Mouse (Mus musculus) right cerebral cortex, postnatal 10 days (tissue): ENCODE measurements at regions not wholly inside any gene's neighbourhood (a gene's known extent, or its start where the extent isn't known, plus 50 kb on each side); places are given as distances from the start of the nearest gene placed in this dataset.

Experiments
- DNase-seq, 2 experiments: peaks; one replicate each; pipeline ENCODE4 v3.0.0; 2021; ENCODE audit warnings: low spot score in 2 of 2

DNA sequence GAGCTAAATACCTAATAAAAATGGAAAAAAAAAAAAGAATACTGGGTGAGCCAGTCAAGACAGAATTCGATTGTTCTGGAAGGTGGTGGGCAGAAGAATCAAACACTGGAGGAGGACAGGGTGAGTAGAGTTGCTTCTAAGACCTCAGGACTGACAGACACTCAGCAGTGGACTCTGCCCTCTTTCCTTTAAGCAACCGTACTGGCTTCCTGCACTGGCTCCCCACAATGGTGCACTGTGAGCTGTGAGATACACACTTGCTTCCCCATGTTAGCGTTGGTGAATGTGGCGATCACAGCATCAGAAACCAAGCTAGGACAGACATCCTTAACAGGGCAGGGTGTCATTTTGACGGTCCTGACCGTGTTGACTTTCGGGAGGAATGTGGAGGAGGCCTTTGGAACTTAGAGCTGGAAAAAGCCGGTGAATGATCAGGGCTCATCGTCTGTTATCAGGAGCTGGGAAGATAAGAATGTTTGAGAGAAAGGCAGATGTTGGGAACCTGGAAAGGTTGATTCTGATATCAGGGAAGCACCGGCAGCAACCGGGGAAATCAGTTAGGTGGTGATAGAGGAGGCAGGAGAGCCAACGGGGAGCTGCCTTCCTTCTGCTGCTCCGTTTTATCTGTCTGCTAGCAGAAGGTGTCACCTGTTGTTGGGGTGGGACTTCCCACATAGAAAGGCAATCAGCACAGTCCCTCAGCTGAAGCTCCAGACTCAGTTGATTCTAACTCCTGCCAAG is 254.8 kb downstream of the Ajap1 start:
- no peak for DNase-seq

GRCm38 (mm10) chr4:153224618-153225177 is 257.9 kb downstream of the Ajap1 start:
- no peak for DNase-seq

- DNase-seq = no peak
Measured at GRCm38 (mm10) chr4:153223019-153223418, 259.6 kb downstream of the Ajap1 start.

DNA sequence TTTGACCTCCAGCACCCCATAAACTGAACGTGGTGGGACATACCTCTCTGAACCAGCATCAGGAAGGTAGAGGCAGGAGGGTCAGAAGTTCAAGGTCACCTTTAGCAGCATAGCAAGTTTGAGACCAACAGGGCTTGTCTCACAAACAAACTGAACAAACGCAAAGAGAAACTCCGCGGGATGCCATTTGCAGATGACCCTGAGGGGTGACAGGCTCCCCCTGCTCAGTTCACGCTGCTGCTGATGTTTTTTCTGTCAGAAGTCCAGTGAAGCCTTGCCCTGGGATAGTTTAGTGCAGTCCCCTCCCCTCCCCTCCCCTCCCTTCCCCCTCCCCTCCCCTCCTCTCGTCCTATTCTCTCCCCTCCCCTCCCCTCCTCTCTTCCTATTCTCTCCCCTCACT is 262.1 kb downstream of the Ajap1 start:
- no peak for DNase-seq

DNA sequence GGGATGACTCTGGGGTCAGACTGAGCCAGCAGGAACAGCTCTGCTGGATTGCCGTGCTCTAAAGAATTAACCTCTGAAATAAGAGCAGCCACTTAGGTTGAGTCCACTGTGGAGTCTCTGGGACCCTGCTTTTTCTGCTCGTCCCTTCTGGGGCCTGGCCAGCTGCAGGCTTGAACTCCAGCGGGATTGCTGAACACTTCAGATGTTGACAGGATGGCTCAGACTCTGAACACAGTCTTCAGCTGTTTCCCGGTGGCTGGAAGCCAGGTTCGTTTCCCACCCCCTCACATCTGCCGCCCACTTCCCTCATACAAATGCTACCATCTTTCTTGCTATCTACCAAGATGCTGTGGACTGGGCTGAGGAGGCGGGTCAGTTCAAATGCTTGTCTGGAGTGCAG is 262.5 kb downstream of the Ajap1 start:
- DNase-seq = peak; percentile 43 to 64

GRCm38 (mm10) chr4:153217541-153217980 is 265.1 kb downstream of the Ajap1 start:
- DNase-seq = no peak

- no peak for DNase-seq
Measured at GRCm38 (mm10) chr4:153212095-153212494, 270.5 kb downstream of the Ajap1 start.

- DNase-seq = no peak
Measured at GRCm38 (mm10) chr4:153208822-153209221, 273.8 kb downstream of the Ajap1 start.

DNA sequence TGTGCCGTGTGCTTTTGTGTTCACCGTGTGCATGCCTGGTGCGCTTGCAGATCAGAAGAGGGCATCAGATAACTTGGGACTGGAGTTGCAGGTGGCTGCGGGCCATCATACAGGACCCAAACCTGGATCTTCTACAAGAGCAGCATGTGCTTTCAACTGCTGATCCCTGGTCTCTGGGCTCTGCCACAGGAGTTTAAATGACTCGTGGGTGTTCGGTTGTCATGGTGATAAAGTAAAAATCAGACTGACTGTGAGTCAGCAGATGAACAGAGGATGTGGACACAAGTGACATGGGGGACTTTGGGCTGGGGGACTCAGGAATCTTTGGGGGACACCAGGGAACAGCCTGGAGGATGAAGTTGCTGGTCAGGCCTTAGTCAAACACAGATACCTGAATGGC is 274.4 kb downstream of the Ajap1 start:
- no peak for DNase-seq

GRCm38 (mm10) chr4:153207578-153208102 is 275.0 kb downstream of the Ajap1 start:
- DNase-seq = no peak

GRCm38 (mm10) chr4:153206789-153207457 is 275.7 kb downstream of the Ajap1 start:
- no peak for DNase-seq

DNA sequence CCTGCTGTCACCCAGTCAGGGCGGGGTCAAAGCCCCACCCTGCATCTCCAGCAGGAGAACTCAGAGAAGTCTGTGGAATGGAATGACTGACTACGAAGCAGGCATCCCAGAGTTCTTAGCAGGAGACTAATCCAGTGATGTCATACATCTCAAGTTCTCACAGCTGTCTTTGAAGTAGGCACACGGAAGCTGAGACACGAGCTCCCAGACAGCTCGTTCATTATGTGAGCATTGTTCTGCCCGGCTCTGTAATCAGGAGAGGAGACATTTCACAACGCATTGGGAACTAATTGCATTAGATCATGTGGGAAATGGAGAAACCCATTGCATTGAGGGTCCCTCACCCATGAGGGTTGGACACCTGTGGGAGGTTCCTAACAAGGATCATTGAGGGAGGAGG is 277.8 kb downstream of the Ajap1 start:
- no peak for DNase-seq

DNA sequence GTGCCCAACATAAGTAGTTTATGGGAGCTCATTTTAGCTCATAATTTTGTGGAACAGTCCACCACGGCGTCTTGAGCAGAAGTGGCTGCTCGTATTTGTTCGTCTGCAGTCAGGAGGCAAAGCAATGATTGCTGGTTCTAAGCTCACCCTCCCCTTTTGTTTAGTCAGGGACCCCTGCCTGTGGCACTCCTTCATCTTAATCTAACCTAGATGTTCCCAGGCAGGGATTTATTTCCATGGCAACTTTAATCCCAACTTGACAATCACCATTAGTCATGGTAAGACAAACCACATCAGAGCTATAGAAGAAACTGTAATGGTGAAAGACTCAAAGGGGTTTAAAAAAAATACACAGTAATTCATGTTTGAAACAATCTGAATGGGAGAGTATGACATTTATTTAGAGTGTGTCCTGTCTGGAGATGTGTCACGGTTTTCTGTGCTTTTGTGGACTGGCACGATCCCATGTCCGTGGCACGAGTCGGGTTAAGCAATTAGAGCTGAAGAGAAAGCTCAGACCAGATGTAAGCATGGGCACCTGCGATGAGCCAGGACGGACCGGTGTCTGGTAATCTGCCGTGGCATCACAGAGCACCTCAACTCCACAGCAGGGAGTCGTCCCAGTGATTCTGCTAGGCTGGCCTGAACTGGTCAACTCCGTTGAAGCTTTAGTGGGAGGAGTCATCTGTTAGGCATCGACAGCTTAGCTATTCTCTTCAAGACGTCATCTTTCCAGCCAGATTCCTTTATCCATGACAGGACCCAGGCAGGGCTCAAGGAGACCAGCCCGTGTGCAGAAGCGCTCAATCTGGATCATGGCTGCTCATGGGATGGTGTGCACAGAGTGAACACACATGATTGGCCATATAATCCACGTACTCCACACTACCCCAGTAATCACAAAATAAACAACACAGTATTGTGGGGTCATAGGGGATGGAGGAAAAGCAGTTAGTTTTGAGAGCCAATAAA is 281.5 kb downstream of the Ajap1 start:
- no peak for DNase-seq

GRCm38 (mm10) chr4:153189485-153189884 is 293.1 kb downstream of the Ajap1 start:
- no peak for DNase-seq

- DNase-seq = no peak
Measured at GRCm38 (mm10) chr4:153188504-153189031, 294.0 kb downstream of the Ajap1 start.

GRCm38 (mm10) chr4:153187959-153188503 is 294.6 kb downstream of the Ajap1 start:
- no peak for DNase-seq

DNA sequence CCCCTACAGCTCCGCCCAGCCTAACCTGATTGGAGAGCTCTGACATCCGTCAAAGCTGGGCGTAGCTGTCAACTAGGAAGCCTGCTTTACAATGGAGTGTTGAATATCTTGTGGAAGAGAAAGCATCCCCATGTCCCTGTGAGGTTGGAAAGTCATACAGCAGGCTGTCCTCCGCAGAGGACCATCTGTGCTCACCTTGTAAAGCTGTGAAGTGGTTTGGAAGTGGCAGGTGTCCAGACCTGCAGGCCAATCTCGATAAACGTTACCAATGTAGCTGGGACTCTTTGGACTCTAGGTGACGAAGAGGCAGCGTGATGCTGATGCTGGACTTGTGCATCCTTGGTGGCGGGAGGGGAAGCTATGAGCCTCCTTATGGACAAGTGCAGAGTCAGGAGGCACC is 305.1 kb downstream of the Ajap1 start:
- no peak for DNase-seq

GRCm38 (mm10) chr4:153175660-153176059 is 307.0 kb downstream of the Ajap1 start:
- peak in 1 of 2 experiments; percentile 51 for DNase-seq

- no peak for DNase-seq
Measured at GRCm38 (mm10) chr4:153175077-153175476, 307.5 kb downstream of the Ajap1 start.

- no peak for DNase-seq
Measured at GRCm38 (mm10) chr4:153169991-153170390, 312.6 kb downstream of the Ajap1 start.

DNA sequence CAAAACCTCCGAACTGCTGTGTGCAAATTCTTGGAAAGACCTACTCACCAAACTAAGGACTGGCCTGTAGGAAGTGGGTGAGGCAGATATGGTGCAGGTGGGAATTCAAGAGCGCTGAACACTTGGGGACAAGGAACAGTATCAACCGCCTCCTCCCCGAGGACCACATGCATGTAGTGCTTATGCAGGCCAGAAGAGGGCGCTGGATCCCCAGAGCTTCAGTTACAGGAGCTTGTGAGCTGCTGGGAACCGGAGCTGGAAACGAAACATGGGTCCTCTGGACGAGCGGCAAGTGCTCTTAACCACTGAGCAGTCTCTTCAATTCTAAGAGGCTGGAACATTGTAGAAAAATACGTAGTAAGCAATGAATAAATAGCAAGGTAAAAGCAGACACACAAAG is 317.8 kb downstream of the Ajap1 start:
- no peak for DNase-seq
